Mouse (Mus musculus) spleen, adult 2 months (tissue): ENCODE data around the gene Glrx5.

Experiments used
- CTCF ChIP-seq: fragments of 200-500 bp; IDR thresholded peaks from 2 replicates; pipeline ENCODE4 v1.5.1; 2011; ENCODE audit warnings: mild to moderate bottlenecking, inconsistent platforms; ENCODE audit not compliant: insufficient read depth, insufficient read length, insufficient replicate concordance; ENCODE audit errors: extremely low read depth
- POLR2A ChIP-seq: fragments of 200-500 bp; IDR thresholded peaks from 2 replicates; pipeline ENCODE4 v1.6.1; 2011; ENCODE audit warnings: low read depth, low read length, inconsistent platforms

DNA sequence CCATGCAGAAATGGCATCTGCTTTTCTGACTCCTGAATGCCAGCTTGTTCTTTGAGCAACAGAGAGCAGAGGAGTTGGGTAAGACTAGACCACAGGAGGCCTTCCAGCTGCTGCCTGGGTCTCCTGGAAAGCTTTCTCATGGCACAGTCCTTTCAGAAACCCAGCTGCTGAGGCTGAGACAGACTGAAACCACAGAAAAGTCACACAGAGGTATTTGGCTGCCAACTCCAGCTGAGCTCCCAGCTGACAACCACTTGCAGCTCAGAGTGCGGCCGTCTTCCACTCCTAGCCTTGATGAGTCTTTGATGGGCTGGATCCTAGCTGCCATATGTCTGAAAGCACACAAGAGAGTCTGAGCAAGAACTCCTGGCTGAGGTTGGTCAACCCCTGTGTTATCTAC lies 27.5 kb downstream of the Glrx5 start:
- no peak for TF ChIP-seq CTCF
- TF ChIP-seq POLR2A: no peak
